Mouse (Mus musculus): ENCODE data around the gene Gas2l3. TPM values are rescaled to one million over a fixed set of nuclear protein-coding genes. Genes with fewer than 3 reads are reported as not detected.
A peak's percentile ranks its signal among the peaks of the same experiment; 100 is the strongest.

Gene Gas2l3
- total RNA-seq, 2 experiments from 2014 or later, result 26.2 to 31.9 TPM

DNA sequence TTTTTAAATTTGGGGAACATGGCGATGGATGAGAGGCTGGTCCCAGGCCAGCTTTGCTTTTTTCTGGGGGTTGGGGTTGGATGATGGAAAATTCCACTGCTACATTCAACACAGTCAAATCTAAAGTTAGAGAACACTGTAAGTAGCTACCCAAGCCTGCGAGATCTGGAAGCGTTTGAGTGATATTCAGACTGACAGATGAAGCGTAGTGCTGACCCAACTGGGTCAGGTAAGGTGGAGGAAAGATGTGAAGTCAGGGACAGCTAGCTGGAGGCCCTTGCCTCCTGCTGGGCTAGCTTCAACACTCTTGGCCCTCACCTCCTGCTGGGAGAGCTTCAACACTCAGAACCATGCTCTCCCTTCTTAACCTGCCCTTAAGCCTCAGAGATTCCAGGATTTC is 38.8 kb downstream of the Gas2l3 start:
- ATAC-seq (ENCODE audit: poor library complexity, severe bottlenecking), result no peak

DNA sequence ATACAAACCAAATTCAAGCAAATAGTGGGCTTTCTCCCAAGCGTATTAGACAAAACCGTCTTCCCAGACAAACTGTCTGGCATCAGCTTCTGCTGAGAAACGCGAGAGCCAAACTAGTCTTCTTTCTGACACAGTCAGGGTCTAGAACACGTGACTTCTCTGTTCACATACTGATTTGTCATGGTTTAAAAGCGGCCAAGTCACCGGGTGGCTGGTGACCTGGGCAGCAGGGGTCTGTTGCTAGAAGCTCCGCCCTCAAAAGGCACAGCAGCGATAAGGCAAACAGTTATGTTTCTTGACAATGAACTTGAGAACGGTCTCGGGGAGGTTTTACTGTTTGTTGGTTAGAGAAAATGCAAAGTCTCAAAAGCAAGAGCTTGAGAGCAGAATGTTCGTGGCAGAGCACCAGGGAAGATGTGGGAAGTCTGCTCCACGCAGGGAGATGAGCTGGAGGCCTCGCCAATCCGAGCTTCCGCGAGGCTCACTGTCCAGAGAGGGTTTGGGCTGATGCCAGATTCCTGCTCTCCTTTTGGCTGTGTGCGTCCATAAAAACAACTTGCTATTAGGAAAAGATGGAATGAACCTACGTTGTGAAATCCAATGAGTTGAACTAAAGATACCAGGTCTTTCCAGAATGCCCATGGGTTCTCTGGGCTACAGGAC is 43.0 kb downstream of the Gas2l3 start:
- no peak for ATAC-seq (ENCODE audit: poor library complexity, severe bottlenecking)

- ATAC-seq (ENCODE audit: poor library complexity, severe bottlenecking), result peak; percentile 88
Observed at GRCm38 (mm10) chr10:89395823-89396222, 47.9 kb downstream of the Gas2l3 start.

GRCm38 (mm10) chr10:89395321-89395720 is 48.4 kb downstream of the Gas2l3 start:
- no peak for ATAC-seq (ENCODE audit: poor library complexity, severe bottlenecking)

- no peak for ATAC-seq (ENCODE audit: poor library complexity, severe bottlenecking)
Observed at GRCm38 (mm10) chr10:89392687-89393086, 51.1 kb downstream of the Gas2l3 start.

GRCm38 (mm10) chr10:89391571-89392163 is 52.1 kb downstream of the Gas2l3 start:
- ATAC-seq (ENCODE audit: poor library complexity, severe bottlenecking), result no peak

GRCm38 (mm10) chr10:89386461-89386860 is 57.3 kb downstream of the Gas2l3 start:
- ATAC-seq (ENCODE audit: poor library complexity, severe bottlenecking), result no peak

GRCm38 (mm10) chr10:89383462-89383861 is 60.3 kb downstream of the Gas2l3 start:
- peak; percentile 94 for ATAC-seq (ENCODE audit: poor library complexity, severe bottlenecking)

GRCm38 (mm10) chr10:89377750-89378149 is 66.0 kb downstream of the Gas2l3 start:
- ATAC-seq (ENCODE audit: poor library complexity, severe bottlenecking), result no peak

GRCm38 (mm10) chr10:89370051-89370450 is 73.7 kb downstream of the Gas2l3 start:
- ATAC-seq (ENCODE audit: poor library complexity, severe bottlenecking), result no peak

DNA sequence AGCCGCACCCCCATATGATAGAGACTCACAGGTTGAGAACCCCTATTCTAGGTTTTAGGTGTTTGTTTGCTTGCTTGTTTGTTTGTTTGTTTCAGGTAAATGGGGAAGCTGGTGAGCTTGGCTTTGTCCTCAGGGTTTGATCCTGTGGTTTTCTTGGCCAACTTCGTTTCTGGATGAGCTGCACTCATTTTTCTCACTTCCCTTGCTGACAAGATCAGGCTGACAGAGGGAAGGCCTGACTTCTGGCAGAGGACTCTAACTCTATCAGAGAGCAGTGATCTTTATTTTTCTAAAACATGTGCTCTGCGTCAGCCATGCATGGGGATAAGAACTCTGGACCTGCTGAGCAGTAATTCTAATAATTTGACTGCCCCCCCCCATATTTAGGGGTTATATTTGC is 84.8 kb downstream of the Gas2l3 start:
- peak; percentile 69 for ATAC-seq (ENCODE audit: poor library complexity, severe bottlenecking)

Other genes with a start within 250 kb of the Gas2l3 start
- not detected in 2 replicates for gene Ano4, start 99.2 kb downstream of the Gas2l3 start, total RNA-seq (2015)
- gene Ano4, start 99.2 kb downstream of the Gas2l3 start, total RNA-seq (2017), result not detected in 2 replicates
- gene Nr1h4, start 89.6 kb upstream of the Gas2l3 start, total RNA-seq (2015), result not detected in 2 replicates
- not detected in 2 replicates for gene Nr1h4, start 89.6 kb upstream of the Gas2l3 start, total RNA-seq (2017)
- 0.50 TPM in 1 of 2 replicates, not detected in the other for gene Slc17a8, start 177.3 kb upstream of the Gas2l3 start, total RNA-seq (2015)
- not detected in 2 replicates for gene Slc17a8, start 177.3 kb upstream of the Gas2l3 start, total RNA-seq (2017)
- gene Scyl2, start 242.3 kb upstream of the Gas2l3 start, total RNA-seq (2015), result 28.4 and 30.3 TPM in 2 replicates
- gene Scyl2, start 242.3 kb upstream of the Gas2l3 start, total RNA-seq (2017), result 32.8 and 33.6 TPM in 2 replicates